Mouse (Mus musculus): ENCODE data around the gene 9930022D16Rik.

The 9930022D16Rik gene

DNA sequence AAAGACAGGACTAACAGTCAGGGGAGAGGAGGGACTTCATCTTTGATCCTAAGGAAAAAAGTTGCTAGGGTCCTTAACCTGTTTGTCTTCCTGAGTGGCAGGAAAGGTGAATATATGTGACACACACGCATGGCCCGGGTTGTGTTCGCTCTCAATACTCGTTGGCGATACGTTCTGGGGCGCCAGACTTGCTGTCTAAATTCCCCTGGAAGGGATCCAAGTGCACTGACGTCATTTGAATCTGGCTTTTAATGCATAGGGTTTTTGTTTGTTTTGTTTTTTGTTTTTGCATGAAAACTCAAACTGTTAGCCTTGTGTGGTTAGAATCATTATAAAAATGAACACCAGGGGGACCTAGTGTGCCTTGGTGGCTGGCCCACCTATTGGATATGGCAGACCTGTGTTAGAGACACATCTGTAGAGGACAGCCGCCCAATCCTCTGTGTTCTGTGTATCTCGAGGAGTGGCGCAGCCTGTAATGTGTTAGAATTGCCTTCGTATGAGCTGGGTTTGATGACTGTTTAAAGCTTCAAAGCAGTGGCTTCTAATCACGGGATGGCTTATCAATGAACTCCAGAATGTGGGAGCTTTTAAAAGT is 31.8 kb downstream of the 9930022D16Rik start:
- DNase-seq (ENCODE audit: low read depth, low spot score): peak; percentile 45

DNA sequence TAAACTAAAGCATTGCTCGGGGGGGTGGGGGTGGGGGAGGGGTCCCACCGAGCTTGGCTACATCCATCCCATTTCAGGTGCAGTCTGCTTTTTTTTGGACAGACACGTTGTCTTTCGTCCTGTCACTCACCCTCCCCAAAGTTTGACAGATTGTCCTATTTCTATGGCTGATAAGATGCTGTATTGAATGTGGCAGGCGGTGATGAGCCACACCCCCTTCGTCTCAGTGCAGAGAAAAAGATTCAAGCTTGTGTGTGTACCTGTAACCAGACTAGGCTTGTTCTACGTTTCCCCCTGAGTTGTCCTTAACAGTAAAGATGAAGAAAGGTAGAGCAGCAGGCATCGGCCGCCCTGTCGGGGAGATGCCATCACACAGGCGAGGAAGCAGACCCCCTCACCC is 37.5 kb downstream of the 9930022D16Rik start:
- DNase-seq (ENCODE audit: low read depth, low spot score): no peak

GRCm38 (mm10) chr11:109456261-109456660 is 42.5 kb downstream of the 9930022D16Rik start:
- no peak for DNase-seq (ENCODE audit: low read depth, low spot score)

DNA sequence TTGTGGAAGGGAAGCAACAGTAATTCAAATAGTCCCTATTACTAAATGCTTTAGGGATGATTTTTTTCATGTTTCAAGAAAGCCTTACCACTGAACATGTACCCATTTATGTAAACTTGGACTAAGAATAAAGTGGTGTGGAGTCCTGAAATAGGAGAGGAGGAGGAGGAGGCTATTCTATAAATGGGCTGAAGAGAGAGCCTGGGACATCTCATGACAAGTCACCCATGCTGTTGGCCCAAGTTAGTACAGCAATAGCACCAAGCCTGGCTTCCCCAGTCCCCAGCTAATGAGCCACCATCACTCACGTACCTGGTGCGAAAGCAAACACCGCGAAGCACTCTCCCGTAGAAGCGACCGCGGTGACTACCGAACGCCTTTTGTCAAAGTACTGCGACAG is 44.4 kb downstream of the 9930022D16Rik start:
- no peak for DNase-seq (ENCODE audit: low read depth, low spot score)

DNA sequence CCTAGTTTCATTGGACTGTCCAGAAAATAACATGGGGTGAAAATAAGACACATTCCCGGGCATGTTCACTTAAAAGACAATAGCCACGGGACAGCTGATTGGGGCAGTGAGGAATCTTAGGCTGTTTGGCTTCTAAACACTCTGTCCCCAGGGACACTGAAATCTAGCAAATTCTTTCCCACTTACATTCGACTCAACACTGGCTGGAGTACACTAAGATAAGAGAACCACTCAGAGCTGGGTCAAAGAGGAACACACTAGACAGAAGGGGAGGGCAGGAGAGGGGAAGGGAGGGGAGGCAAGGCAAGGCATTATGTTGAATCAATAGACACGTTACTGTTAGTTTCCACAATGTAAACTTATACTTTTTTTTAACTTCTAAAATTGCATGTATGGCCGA is 46.9 kb downstream of the 9930022D16Rik start:
- no peak for DNase-seq (ENCODE audit: low read depth, low spot score)

DNA sequence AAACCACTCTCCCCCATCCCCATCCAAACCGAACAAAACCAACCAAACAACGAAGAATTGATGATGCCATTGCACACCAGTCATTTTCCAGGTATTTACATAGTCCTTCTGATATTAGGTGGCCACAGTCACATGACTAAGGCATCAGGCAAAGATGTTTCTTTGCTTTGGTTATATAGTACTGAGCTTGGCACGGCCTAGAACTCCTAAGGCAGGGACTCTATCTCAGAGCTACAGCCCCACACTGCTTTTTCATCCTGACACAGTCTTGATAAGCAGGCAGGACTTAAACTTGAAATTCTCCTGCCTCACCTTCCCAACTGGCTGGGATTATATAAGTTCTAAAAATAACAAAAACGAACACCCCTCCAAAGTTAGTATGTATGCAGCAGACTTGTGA is 51.4 kb downstream of the 9930022D16Rik start:
- DNase-seq (ENCODE audit: low read depth, low spot score): no peak

DNA sequence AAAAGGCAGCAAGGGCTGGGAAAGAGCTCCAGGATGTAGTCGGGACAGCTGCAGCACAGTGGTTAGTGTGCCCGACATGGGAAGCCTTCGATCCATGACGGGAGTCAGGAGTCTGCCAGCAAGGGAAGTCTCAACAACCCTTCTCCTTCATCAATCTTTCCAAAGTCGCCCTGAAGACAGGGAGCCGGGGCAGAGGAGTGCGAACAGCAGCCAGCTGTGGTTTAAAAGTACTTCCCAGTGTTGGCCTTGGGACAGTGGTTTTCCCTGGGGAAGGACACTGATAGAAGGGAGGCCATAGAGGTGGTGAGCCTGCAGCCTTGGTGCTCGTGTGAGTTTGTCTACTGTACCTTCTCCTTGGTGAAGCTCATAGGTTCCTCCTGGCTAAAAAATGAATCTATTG is 53.3 kb downstream of the 9930022D16Rik start:
- no peak for DNase-seq (ENCODE audit: low read depth, low spot score)

- no peak for DNase-seq (ENCODE audit: low read depth, low spot score)
These were observed 54.4 kb downstream of the 9930022D16Rik start for GRCm38 (mm10) chr11:109468133-109468532.

Measured in embryo, embryonic 11.5 days (tissue).